Mouse (Mus musculus) lung, postnatal 36 days (tissue): Measurements from ENCODE around the gene Hoxb5.

Experiments
- DNase-seq: peaks from one replicate; pipeline ENCODE4 v3.0.0; 2022; ENCODE audit warnings: mixed read lengths

Hoxb5 gene

GRCm38 (mm10) chr11:96303151-96304099 is at the start of gene Hoxb5:
Gene Hoxb5 (plus strand): TSS chr11:96303336.
- peak; percentile 90 for DNase-seq

GRCm38 (mm10) chr11:96254221-96254620 is 48.9 kb upstream of the Hoxb5 start:
- DNase-seq, result no peak

- DNase-seq, result no peak
Observed at GRCm38 (mm10) chr11:96255111-96255995, 47.8 kb upstream of the Hoxb5 start.

- DNase-seq, result no peak
Observed at GRCm38 (mm10) chr11:96255996-96256445, 47.1 kb upstream of the Hoxb5 start.

- DNase-seq, result no peak
Observed at GRCm38 (mm10) chr11:96257141-96257540, 46.0 kb upstream of the Hoxb5 start.

GRCm38 (mm10) chr11:96259038-96259437 is 44.1 kb upstream of the Hoxb5 start:
- no peak for DNase-seq

GRCm38 (mm10) chr11:96259511-96259910 is 43.6 kb upstream of the Hoxb5 start:
- DNase-seq, result no peak

GRCm38 (mm10) chr11:96260310-96260970 is 42.7 kb upstream of the Hoxb5 start:
- peak; percentile 17 for DNase-seq

GRCm38 (mm10) chr11:96261323-96261890 is 41.7 kb upstream of the Hoxb5 start:
- DNase-seq, result peak; percentile 82

GRCm38 (mm10) chr11:96262262-96262830 is 40.8 kb upstream of the Hoxb5 start:
- DNase-seq, result no peak

GRCm38 (mm10) chr11:96263636-96264389 is 39.3 kb upstream of the Hoxb5 start:
- DNase-seq, result no peak

GRCm38 (mm10) chr11:96264390-96265020 is 38.6 kb upstream of the Hoxb5 start:
- no peak for DNase-seq

GRCm38 (mm10) chr11:96265954-96266353 is 37.2 kb upstream of the Hoxb5 start:
- DNase-seq, result no peak

GRCm38 (mm10) chr11:96267021-96267920 is 35.9 kb upstream of the Hoxb5 start:
- no peak for DNase-seq

GRCm38 (mm10) chr11:96268031-96268745 is 34.9 kb upstream of the Hoxb5 start:
- no peak for DNase-seq

- DNase-seq, result no peak
Observed at GRCm38 (mm10) chr11:96269869-96270268, 33.3 kb upstream of the Hoxb5 start.

GRCm38 (mm10) chr11:96270996-96271540 is 32.1 kb upstream of the Hoxb5 start, which contains the start of gene Hoxb9:
Gene Hoxb9 (plus strand): TSS chr11:96271457.
- DNase-seq, result no peak

GRCm38 (mm10) chr11:96271541-96272011 is 31.6 kb upstream of the Hoxb5 start:
- no peak for DNase-seq
